Mouse (Mus musculus) MEL (cell line): Measurements from ENCODE around the gene Cdpf1.

Experiments used
- CHD1 ChIP-seq: IDR thresholded peaks from 2 replicates; pipeline ENCODE4 v1.6.1; 2012; ENCODE audit warnings: low read depth, mild to moderate bottlenecking, inconsistent platforms, low read length, improper control_type of control experiment
- E2F4 ChIP-seq: IDR thresholded peaks from 2 replicates; pipeline ENCODE4 v1.6.1; 2011; ENCODE audit warnings: low read depth, low read length, improper control_type of control experiment, borderline replicate concordance
- NRF1 ChIP-seq: IDR thresholded peaks from 2 replicates; pipeline ENCODE4 v1.6.1; 2014; ENCODE audit warnings: low read depth, mild to moderate bottlenecking, inconsistent platforms, low read length, improper control_type of control experiment, moderate library complexity; ENCODE audit not compliant: poor library complexity, insufficient read depth, severe bottlenecking
- POLR2A ChIP-seq, 2 experiments: IDR thresholded peaks; 2 replicates each; pipeline ENCODE4 v1.6.1; 2011 to 2012; ENCODE audit warnings: low read length in 2 of 2, mild to moderate bottlenecking in 2 of 2, control low read depth in 1 of 2, improper control_type of control experiment in 1 of 2, low read depth in 1 of 2, moderate library complexity in 1 of 2; ENCODE audit not compliant: control insufficient read depth in 1 of 2, insufficient read depth in 1 of 2, poor library complexity in 1 of 2
- POLR2AphosphoS2 ChIP-seq: IDR thresholded peaks from 2 replicates; pipeline ENCODE4 v1.6.1; 2011; ENCODE audit warnings: low read length, improper control_type of control experiment

DNA sequence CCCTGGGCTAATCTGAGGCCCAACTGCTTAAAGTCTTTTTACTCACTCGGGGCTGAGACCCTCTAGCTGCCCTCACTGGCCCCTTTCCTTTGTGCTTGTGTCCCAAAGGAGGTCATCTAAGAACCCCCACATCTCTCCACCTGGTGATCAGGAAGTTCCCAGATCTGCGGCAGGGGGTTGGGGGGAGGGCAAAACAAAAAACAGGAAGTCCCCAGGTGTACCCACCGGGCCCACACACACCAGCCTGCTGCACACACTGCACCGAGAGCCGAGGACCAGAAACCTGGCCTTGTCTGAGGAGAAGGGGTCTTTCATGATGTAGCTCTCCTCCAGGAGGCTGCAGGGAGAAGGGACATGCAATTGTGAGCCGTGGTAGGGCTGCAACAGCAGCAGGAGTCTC lies 3.5 kb downstream of the Cdpf1 start:
- TF ChIP-seq CHD1 (no peak), E2F4 (no peak), POLR2A (IDR thresholded peaks at IDR 0.05; ENCODE audit: control insufficient read depth in 1 of 2, insufficient read depth in 1 of 2, low read depth in 1 of 2, low read length in 2 of 2, poor library complexity in 1 of 2) (no peak), POLR2AphosphoS2 (no peak), NRF1 (no peak)
